Mouse (Mus musculus) MEL (cell line): Measurements from ENCODE around the gene Kif3a. TPM values are rescaled to one million over a fixed set of nuclear protein-coding genes. Genes with fewer than 3 reads are reported as not detected.

ENCODE experiments used
- DNase-seq: peaks from one replicate; pipeline ENCODE4 v3.0.0; 2011; ENCODE audit warnings: low read depth, low spot score
- H3K27ac ChIP-seq: 2 replicates; pipeline ENCODE4 v1.5.1; 2012; ENCODE audit warnings: low read depth, mild to moderate bottlenecking, control low read depth, low read length, moderate library complexity; ENCODE audit not compliant: control insufficient read depth
- H3K27me3 ChIP-seq, 2 experiments: fragments of 150-350 bp in 1 of 2; sonication (generic) in 1 of 2; 2 replicates each; pipeline ENCODE4 v1.6.1; 2012; ENCODE audit warnings: low read length in 2 of 2, mild to moderate bottlenecking in 2 of 2, improper control_type of control experiment in 1 of 2, moderate library complexity in 1 of 2; ENCODE audit not compliant: insufficient read depth in 2 of 2, control insufficient read depth in 1 of 2
- H3K36me3 ChIP-seq, 2 experiments: 2 replicates each; pipeline ENCODE4 v1.6.1; 2012 to 2014; ENCODE audit warnings: low read length in 2 of 2, improper control_type of control experiment in 1 of 2, inconsistent platforms in 1 of 2, mild to moderate bottlenecking in 1 of 2; ENCODE audit not compliant: insufficient read depth in 2 of 2, control insufficient read depth in 1 of 2
- H3K4me1 ChIP-seq, 2 experiments: fragments of 150-350 bp in 1 of 2; sonication (generic) in 1 of 2; 2 replicates each; pipeline ENCODE4 v1.6.1; 2012; ENCODE audit warnings: low read length in 2 of 2, improper control_type of control experiment in 1 of 2, mild to moderate bottlenecking in 1 of 2; ENCODE audit not compliant: insufficient read depth in 2 of 2, control insufficient read depth in 1 of 2
- H3K4me3 ChIP-seq, 2 experiments: fragments of 150-350 bp in 1 of 2; sonication (generic) in 1 of 2; 2 replicates each; pipeline ENCODE4 v1.5.1; 2012; ENCODE audit warnings: low read depth in 2 of 2, low read length in 2 of 2, mild to moderate bottlenecking in 2 of 2, moderate library complexity in 2 of 2, control low read depth in 1 of 2, improper control_type of control experiment in 1 of 2; ENCODE audit not compliant: control insufficient read depth in 1 of 2, insufficient read depth in 1 of 2
- H3K79me2 ChIP-seq: 2 replicates; pipeline ENCODE4 v1.6.1; 2012; ENCODE audit warnings: mild to moderate bottlenecking, low read length, moderate library complexity; ENCODE audit not compliant: control insufficient read depth, poor library complexity, insufficient read depth
- H3K9ac ChIP-seq: 2 replicates; pipeline ENCODE4 v1.6.1; 2012; ENCODE audit warnings: low read depth, mild to moderate bottlenecking, control low read depth, low read length, moderate library complexity; ENCODE audit not compliant: control insufficient read depth, poor library complexity, severe bottlenecking
- H3K9me3 ChIP-seq: fragments of 150-350 bp; sonication (generic); replicated peaks from 2 replicates; pipeline ENCODE4 v1.6.1; 2012; ENCODE audit warnings: mild to moderate bottlenecking, low read length, improper control_type of control experiment, moderate library complexity; ENCODE audit not compliant: insufficient read depth
- BHLHE40 ChIP-seq: IDR thresholded peaks from 2 replicates; pipeline ENCODE4 v1.6.1; 2012; ENCODE audit warnings: low read depth, mild to moderate bottlenecking, inconsistent platforms, low read length, improper control_type of control experiment, borderline replicate concordance
- CHD1 ChIP-seq: IDR thresholded peaks from 2 replicates; pipeline ENCODE4 v1.6.1; 2012; ENCODE audit warnings: low read depth, mild to moderate bottlenecking, inconsistent platforms, low read length, improper control_type of control experiment
- CHD2 ChIP-seq: IDR thresholded peaks from 2 replicates; pipeline ENCODE4 v1.6.1; 2011; ENCODE audit warnings: low read length, improper control_type of control experiment
- CTCF ChIP-seq, 3 experiments: IDR thresholded peaks in 2 of 3; conservative IDR thresholded peaks in 1 of 3; 2 replicates each; pipeline ENCODE4 v1.5.1; 2011 to 2012; ENCODE audit warnings: low read length in 3 of 3, low read depth in 2 of 3, mild to moderate bottlenecking in 2 of 3, improper control_type of control experiment in 1 of 3, inconsistent platforms in 1 of 3, mixed read lengths in 1 of 3, moderate library complexity in 1 of 3; ENCODE audit not compliant: control insufficient read depth in 1 of 3, insufficient read depth in 1 of 3, poor library complexity in 1 of 3, severe bottlenecking in 1 of 3
- E2F4 ChIP-seq: IDR thresholded peaks from 2 replicates; pipeline ENCODE4 v1.6.1; 2011; ENCODE audit warnings: low read depth, low read length, improper control_type of control experiment, borderline replicate concordance
- ELF1 ChIP-seq: IDR thresholded peaks from 2 replicates; pipeline ENCODE4 v1.6.1; 2014; ENCODE audit warnings: low read depth, mild to moderate bottlenecking, inconsistent platforms, low read length, improper control_type of control experiment, moderate library complexity
- EP300 ChIP-seq, 2 experiments: IDR thresholded peaks; 2 replicates each; pipeline ENCODE4 v1.6.1; 2011; ENCODE audit warnings: improper control_type of control experiment in 2 of 2, low read length in 2 of 2, low read depth in 1 of 2, mild to moderate bottlenecking in 1 of 2
- ETS1 ChIP-seq: IDR thresholded peaks from 2 replicates; pipeline ENCODE4 v1.6.1; 2012; ENCODE audit warnings: low read depth, mild to moderate bottlenecking, inconsistent platforms, low read length, improper control_type of control experiment, moderate library complexity
- GABPA ChIP-seq: IDR thresholded peaks from 2 replicates; pipeline ENCODE4 v1.6.1; 2012; ENCODE audit warnings: low read depth, mild to moderate bottlenecking, inconsistent platforms, low read length, improper control_type of control experiment, moderate library complexity
- GATA1 ChIP-seq: IDR thresholded peaks from 2 replicates; pipeline ENCODE4 v1.6.1; 2011; ENCODE audit warnings: low read depth, low read length, improper control_type of control experiment
- HCFC1 ChIP-seq: IDR thresholded peaks from 2 replicates; pipeline ENCODE4 v1.6.1; 2012; ENCODE audit warnings: low read depth, mild to moderate bottlenecking, inconsistent platforms, low read length, improper control_type of control experiment, moderate library complexity
- JUND ChIP-seq: IDR thresholded peaks from 2 replicates; pipeline ENCODE4 v1.6.1; 2011; ENCODE audit warnings: low read depth, mild to moderate bottlenecking, improper control_type of control experiment, low read length
- KAT2A ChIP-seq: conservative IDR thresholded peaks from 2 replicates; pipeline ENCODE4 v1.6.1; 2012; ENCODE audit warnings: low read depth, low read length, improper control_type of control experiment, inconsistent platforms
- MAFK ChIP-seq: IDR thresholded peaks from 2 replicates; pipeline ENCODE4 v1.6.1; 2011; ENCODE audit warnings: low read depth, mild to moderate bottlenecking, low read length, improper control_type of control experiment, borderline replicate concordance
- MAX ChIP-seq: IDR thresholded peaks from 2 replicates; pipeline ENCODE4 v1.6.1; 2011; ENCODE audit warnings: low read length, improper control_type of control experiment
- MEF2A ChIP-seq: IDR thresholded peaks from 2 replicates; pipeline ENCODE4 v1.6.1; 2014; ENCODE audit warnings: low read depth, mild to moderate bottlenecking, inconsistent platforms, low read length, improper control_type of control experiment; ENCODE audit not compliant: poor library complexity, insufficient replicate concordance, severe bottlenecking; ENCODE audit errors: extremely low read depth
- MXI1 ChIP-seq: IDR thresholded peaks from 2 replicates; pipeline ENCODE4 v1.6.1; 2011; ENCODE audit warnings: mild to moderate bottlenecking, low read depth, low read length, improper control_type of control experiment
- MYB ChIP-seq: IDR thresholded peaks from 2 replicates; pipeline ENCODE4 v1.6.1; 2011; ENCODE audit warnings: mild to moderate bottlenecking, low read depth, low read length, improper control_type of control experiment
- MYC ChIP-seq: IDR thresholded peaks from 2 replicates; pipeline ENCODE4 v1.6.1; 2011; ENCODE audit warnings: low read depth, mild to moderate bottlenecking, low read length, improper control_type of control experiment, moderate library complexity
- NELFE ChIP-seq: IDR thresholded peaks from 2 replicates; pipeline ENCODE4 v1.6.1; 2011; ENCODE audit warnings: low read depth, low read length, improper control_type of control experiment
- NRF1 ChIP-seq: IDR thresholded peaks from 2 replicates; pipeline ENCODE4 v1.6.1; 2014; ENCODE audit warnings: low read depth, mild to moderate bottlenecking, inconsistent platforms, low read length, improper control_type of control experiment, moderate library complexity; ENCODE audit not compliant: poor library complexity, insufficient read depth, severe bottlenecking
- POLR2A ChIP-seq, 2 experiments: IDR thresholded peaks; 2 replicates each; pipeline ENCODE4 v1.6.1; 2011 to 2012; ENCODE audit warnings: low read length in 2 of 2, mild to moderate bottlenecking in 2 of 2, control low read depth in 1 of 2, improper control_type of control experiment in 1 of 2, low read depth in 1 of 2, moderate library complexity in 1 of 2; ENCODE audit not compliant: control insufficient read depth in 1 of 2, insufficient read depth in 1 of 2, poor library complexity in 1 of 2
- POLR2AphosphoS2 ChIP-seq: IDR thresholded peaks from 2 replicates; pipeline ENCODE4 v1.6.1; 2011; ENCODE audit warnings: low read length, improper control_type of control experiment
- POLR2AphosphoS5 ChIP-seq: IDR thresholded peaks from 2 replicates; pipeline ENCODE4 v1.6.1; 2012; ENCODE audit warnings: low read depth, borderline replicate concordance, mild to moderate bottlenecking, inconsistent platforms, low read length, moderate library complexity, mixed read lengths
- RAD21 ChIP-seq: IDR thresholded peaks from 2 replicates; pipeline ENCODE4 v1.6.1; 2011; ENCODE audit warnings: mild to moderate bottlenecking, low read depth, low read length, improper control_type of control experiment
- RCOR1 ChIP-seq: IDR thresholded peaks from 2 replicates; pipeline ENCODE4 v1.6.1; 2012; ENCODE audit warnings: low read depth, mild to moderate bottlenecking, inconsistent platforms, low read length, improper control_type of control experiment
- SIN3A ChIP-seq: IDR thresholded peaks from 2 replicates; pipeline ENCODE4 v1.6.1; 2012; ENCODE audit warnings: low read length, improper control_type of control experiment, inconsistent platforms
- SMC3 ChIP-seq: IDR thresholded peaks from 2 replicates; pipeline ENCODE4 v1.6.1; 2011; ENCODE audit warnings: low read depth, low read length, improper control_type of control experiment
- TAL1 ChIP-seq: IDR thresholded peaks from 2 replicates; pipeline ENCODE4 v1.6.1; 2012; ENCODE audit warnings: mild to moderate bottlenecking, inconsistent platforms, low read length, moderate library complexity, mixed read lengths
- TBP ChIP-seq: IDR thresholded peaks from 2 replicates; pipeline ENCODE4 v1.8.0; 2011; ENCODE audit warnings: low read depth, low read length, improper control_type of control experiment
- USF1 ChIP-seq: IDR thresholded peaks from 2 replicates; pipeline ENCODE4 v1.6.1; 2014; ENCODE audit warnings: low read depth, mild to moderate bottlenecking, inconsistent platforms, low read length, improper control_type of control experiment, moderate library complexity
- USF2 ChIP-seq, 2 experiments: IDR thresholded peaks; 2 replicates each; pipeline ENCODE4 v1.6.1; 2011 to 2012; ENCODE audit warnings: improper control_type of control experiment in 2 of 2, low read length in 2 of 2, borderline replicate concordance in 1 of 2, inconsistent platforms in 1 of 2, low read depth in 1 of 2, mild to moderate bottlenecking in 1 of 2; ENCODE audit not compliant: insufficient read depth in 1 of 2
- ZC3H11A ChIP-seq: IDR thresholded peaks from 2 replicates; pipeline ENCODE4 v1.6.1; 2012; ENCODE audit warnings: low read depth, mild to moderate bottlenecking, inconsistent platforms, low read length, improper control_type of control experiment
- ZMIZ1 ChIP-seq: IDR thresholded peaks from 2 replicates; pipeline ENCODE4 v1.6.1; 2012; ENCODE audit warnings: low read depth, mild to moderate bottlenecking, inconsistent platforms, low read length, improper control_type of control experiment, moderate library complexity
- ZNF384 ChIP-seq: IDR thresholded peaks from 2 replicates; pipeline ENCODE4 v1.6.1; 2012; ENCODE audit warnings: low read depth, mild to moderate bottlenecking, inconsistent platforms, low read length, improper control_type of control experiment
- polyA plus RNA-seq, 2 experiments: library from polyadenylated mRNA; stranded (reverse) in 1 of 2; unstranded in 1 of 2; fragments of >175 nt in 1 of 2; fragments of >200 nt in 1 of 2; gene quantifications; 2 replicates each; pipeline versions ENCODE4 v1.2.1 to v1.2.4; 2012; ENCODE audit warnings: low replicate concordance in 2 of 2, low read depth in 1 of 2; ENCODE audit not compliant: insufficient read length in 2 of 2, insufficient read depth in 1 of 2, missing spikeins in 1 of 2
- total RNA-seq: library from RNA; depleted of rRNA; stranded (reverse); fragments of 300-350 nt; gene quantifications from 2 replicates; pipeline ENCODE4 v1.2.3, GENCODE M21; 2012

Gene Kif3a
- total and polyA plus RNA-seq, 3 experiments = 13.6 to 88.3 (median 17.1) TPM

DNA sequence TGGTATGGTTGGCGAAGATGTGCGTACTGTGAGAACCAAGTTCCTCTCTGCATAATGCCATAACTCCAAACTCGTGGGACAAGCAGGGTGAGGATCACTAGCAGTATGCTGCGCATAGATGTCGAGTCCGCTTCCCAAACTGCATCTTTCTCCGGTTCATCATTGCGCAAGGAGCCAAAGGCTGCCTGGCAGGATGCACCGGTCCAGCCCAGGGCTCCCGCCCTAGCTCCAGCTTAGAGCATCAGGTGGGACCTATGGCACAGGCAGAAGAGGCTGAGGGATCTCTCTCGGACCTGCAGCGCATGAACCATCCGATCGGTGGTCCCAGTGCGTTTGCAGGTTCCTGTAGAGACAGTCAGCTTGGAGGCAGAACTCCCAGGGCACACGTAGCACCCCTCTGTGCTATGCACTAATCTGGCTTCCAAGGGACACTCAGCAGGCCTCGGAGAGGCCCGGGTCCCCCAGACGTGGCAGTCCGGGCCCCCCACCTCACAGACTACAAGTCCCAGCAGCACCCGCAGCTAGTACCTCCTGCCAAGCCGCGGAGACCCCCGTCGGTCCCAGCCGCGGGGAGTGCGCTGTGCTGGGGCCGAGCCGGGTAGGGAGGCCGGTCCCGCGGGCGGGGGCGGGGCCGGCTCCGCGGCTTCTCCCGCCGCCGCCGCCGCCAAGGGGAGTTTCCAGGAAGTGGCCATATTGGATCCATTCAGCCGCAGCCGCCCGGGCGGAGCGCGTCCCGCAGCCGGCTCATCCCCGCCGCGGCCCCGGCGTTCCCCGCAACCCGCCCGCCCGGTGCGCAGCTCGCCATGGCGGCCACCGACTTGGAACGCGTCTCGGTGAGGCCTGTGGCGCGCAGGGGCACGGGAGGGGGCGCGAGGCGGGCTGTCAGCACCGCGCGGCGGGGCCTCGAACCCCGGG, 47.7 kb upstream of the Kif3a start, which contains the start of gene Sept8:
Sept8 (plus strand) TSS at position 51 of the 915 bp plus-strand sequence.
- Histone ChIP-seq H3K4me1 (peaks cover 27 to 45% of the 10 kb centered on the region in 2 experiments), H3K27me3 (no peaks in the 10 kb centered on the region), H3K4me3 (peak within 1 kb of the TSS; percentile 70 to 75), H3K36me3 (peaks cover 6 to 47% of the 10 kb centered on the region in 2 experiments), H3K9ac (peak within 1 kb of the TSS; percentile 95), H3K27ac (peak within 1 kb of the TSS; percentile 98), H3K9me3 (no peaks in the 10 kb centered on the region), H3K79me2 (peaks cover 50% of the 10 kb centered on the region)
- DNase-seq = peak; percentile 81
- TF ChIP-seq EP300 (IDR thresholded peaks at IDR 0.05; ENCODE audit: low read depth in 1 of 2, low read length in 2 of 2) (peak in 1 of 2 experiments; percentile 38; a peak in 1 of 4 replicates), POLR2A (IDR thresholded peaks at IDR 0.05; ENCODE audit: control insufficient read depth in 1 of 2, insufficient read depth in 1 of 2, low read depth in 1 of 2, low read length in 2 of 2, poor library complexity in 1 of 2) (peak; percentile 10 to 64; a peak in 2 of 4 replicates), MAX (no peak; the same call in 1 of the 2 replicates), TBP (no peak), E2F4 (peak; percentile 65; the same call in 1 of the 2 replicates), CTCF (IDR thresholded peaks at IDR 0.05 in 2 of 3, conservative IDR thresholded peaks at IDR 0.05 in 1 of 3; ENCODE audit: control insufficient read depth in 1 of 3, insufficient read depth in 1 of 3, low read depth in 2 of 3, low read length in 3 of 3, poor library complexity in 1 of 3, severe bottlenecking in 1 of 3) (no peak), ZNF384 (no peak; the same call in 1 of the 2 replicates), MXI1 (peak; percentile 61), MYB (no peak; the same call in 1 of the 2 replicates), NELFE (peak; percentile 69; the same call in 1 of the 2 replicates), CHD1 (peak; percentile 91), MEF2A (no peak), SIN3A (0 out of 2 replicates have a peak, but pooled peaks have one; percentile 71), USF1 (0 out of 2 replicates have a peak, but pooled peaks have one; percentile 11), GABPA (no peak), USF2 (IDR thresholded peaks at IDR 0.05; ENCODE audit: borderline replicate concordance in 1 of 2, insufficient read depth in 1 of 2, low read depth in 1 of 2, low read length in 2 of 2) (no peak), CHD2 (no peak), ELF1 (peak; percentile 79), BHLHE40 (no peak), JUND (no peak), TAL1 (no peak), GATA1 (no peak), ZC3H11A (no peak), RAD21 (no peak), HCFC1 (peak; percentile 85), NRF1 (no peak), MAFK (no peak), ETS1 (peak; percentile 16; the same call in 1 of the 2 replicates), KAT2A (no peak; the same call in 1 of the 2 replicates), RCOR1 (0 out of 2 replicates have a peak, but pooled peaks have one; percentile 35), ZMIZ1 (peak; percentile 79), MYC (no peak), POLR2AphosphoS2 (0 out of 2 replicates have a peak, but pooled peaks have one; percentile 5), SMC3 (no peak; the same call in none of the 2 replicates), POLR2AphosphoS5 (no peak)
